Mouse (Mus musculus) liver, adult 2 months (tissue): ENCODE data around the gene Nusap1. TPM values are rescaled to one million over a fixed set of nuclear protein-coding genes. Genes with fewer than 3 reads are reported as not detected.

Source experiments
- DNase-seq: peaks from one replicate; pipeline ENCODE4 v3.0.0-alpha.2; 2011; ENCODE audit warnings: low read depth, low spot score; ENCODE audit errors: extremely low read depth
- H3K27ac ChIP-seq: fragments of 200-500 bp; replicated peaks from 2 replicates; pipeline ENCODE4 v1.5.1; 2012; ENCODE audit warnings: low read depth, mild to moderate bottlenecking, control low read depth, inconsistent platforms, low read length; ENCODE audit not compliant: insufficient read depth
- H3K27me3 ChIP-seq: fragments of 200-500 bp; 2 replicates; pipeline ENCODE4 v1.6.1; 2012; ENCODE audit warnings: mild to moderate bottlenecking, moderate library complexity, low read length, inconsistent platforms; ENCODE audit not compliant: control insufficient read depth, insufficient read depth
- H3K36me3 ChIP-seq: fragments of 200-500 bp; 2 replicates; pipeline ENCODE4 v1.6.1; 2012; ENCODE audit warnings: low read length, inconsistent platforms; ENCODE audit not compliant: control insufficient read depth, insufficient read depth
- H3K4me1 ChIP-seq: fragments of 200-500 bp; 2 replicates; pipeline ENCODE4 v1.6.1; 2011; ENCODE audit warnings: low read length; ENCODE audit not compliant: control insufficient read depth, insufficient read depth
- H3K4me3 ChIP-seq: fragments of 200-500 bp; 2 replicates; pipeline ENCODE4 v1.5.1; 2011; ENCODE audit warnings: low read depth, mild to moderate bottlenecking, control low read depth, low read length, moderate library complexity; ENCODE audit not compliant: insufficient read depth
- H3K79me2 ChIP-seq: fragments of 200-500 bp; 2 replicates; pipeline ENCODE4 v1.6.1; 2012; ENCODE audit warnings: inconsistent platforms, mild to moderate bottlenecking, low read length, moderate library complexity; ENCODE audit not compliant: control insufficient read depth, insufficient read depth
- H3K9ac ChIP-seq: fragments of 200-500 bp; 2 replicates; pipeline ENCODE4 v1.6.1; 2012; ENCODE audit warnings: low read depth, mild to moderate bottlenecking, control low read depth, inconsistent platforms, low read length
- CTCF ChIP-seq: fragments of 200-500 bp; IDR thresholded peaks from 2 replicates; pipeline ENCODE4 v1.5.1; 2011; ENCODE audit warnings: low read depth, low read length, control low read depth
- POLR2A ChIP-seq: fragments of 200-500 bp; IDR thresholded peaks from 2 replicates; pipeline ENCODE4 v1.6.1; 2011; ENCODE audit warnings: low read length, control low read depth; ENCODE audit not compliant: insufficient read depth; ENCODE audit errors: extremely low read depth
- WGBS: fragments of 180-500 bp; shearing (Covaris S2); methylation state at CpG from one replicate; pipeline ENCODE4 v1.1.7; 2018; 5-methylcytosine and 5-hydroxymethylcytosine counted together
- polyA plus RNA-seq: library from polyadenylated mRNA; depleted of rRNA; stranded (reverse); fragments of >200 nt; gene quantifications from 2 replicates; pipeline ENCODE4 v1.2.3, GENCODE M21; 2012; rRNA removed
- total RNA-seq: library from RNA; depleted of rRNA; stranded (reverse); fragments of >200 nt; gene quantifications from 2 replicates; pipeline ENCODE4 v1.2.3, GENCODE M21; 2014; rRNA removed

Nusap1 gene
- total and polyA plus RNA-seq, 2 experiments: 0.07 to 0.46 TPM

- DNase-seq: no peak
- no peak overlapping the region for H3K27ac ChIP-seq
- 100% methylated on average over 2 of the region's 2 CpGs for WGBS
- peaks cover 26% of the 10 kb centered on the region; the same call in 1 of the 2 replicates for H3K79me2 ChIP-seq
- no peak overlapping the region for H3K4me3 ChIP-seq
- no peak for TF ChIP-seq CTCF
- no peak for TF ChIP-seq POLR2A
- no peak overlapping the region for H3K9ac ChIP-seq
- no peaks in the 10 kb centered on the region; the same call in 1 of the 2 replicates for H3K4me1 ChIP-seq
- peaks cover 3% of the 10 kb centered on the region; the same call in 1 of the 2 replicates for H3K36me3 ChIP-seq
- no peaks in the 10 kb centered on the region for H3K27me3 ChIP-seq
These were observed 65.6 kb downstream of the Nusap1 start for GRCm38 (mm10) chr2:119683706-119684105.

GRCm38 (mm10) chr2:119692003-119692701 is 74.1 kb downstream of the Nusap1 start:
- H3K4me3 ChIP-seq: no peak overlapping the region
- DNase-seq: no peak
- H3K36me3 ChIP-seq: peaks cover 8% of the 10 kb centered on the region
- H3K27ac ChIP-seq: no peak overlapping the region
- H3K9ac ChIP-seq: no peak overlapping the region
- no peak for TF ChIP-seq POLR2A
- TF ChIP-seq CTCF: no peak
- 88% methylated on average over 9 of the region's 9 CpGs for WGBS
- H3K4me1 ChIP-seq: no peaks in the 10 kb centered on the region
- no peaks in the 10 kb centered on the region; the same call in 1 of the 2 replicates for H3K79me2 ChIP-seq
- H3K27me3 ChIP-seq: no peaks in the 10 kb centered on the region

GRCm38 (mm10) chr2:119694826-119695225 is 76.7 kb downstream of the Nusap1 start:
- Histone ChIP-seq H3K79me2 (no peaks in the 10 kb centered on the region; the same call in 1 of the 2 replicates), H3K27ac (no peak overlapping the region), H3K4me1 (no peaks in the 10 kb centered on the region; the same call in 1 of the 2 replicates), H3K36me3 (peaks cover 8% of the 10 kb centered on the region), H3K27me3 (no peaks in the 10 kb centered on the region), H3K9ac (no peak overlapping the region), H3K4me3 (no peak overlapping the region)
- 96% methylated on average over 2 of the region's 2 CpGs for WGBS
- TF ChIP-seq CTCF: no peak
- TF ChIP-seq POLR2A: no peak
- no peak for DNase-seq

GRCm38 (mm10) chr2:119696111-119696510 is 78.0 kb downstream of the Nusap1 start:
- WGBS: 25% methylated on average over 1 of the region's 1 CpGs
- TF ChIP-seq POLR2A (no peak), CTCF (no peak)
- Histone ChIP-seq H3K27me3 (no peaks in the 10 kb centered on the region), H3K9ac (no peak overlapping the region), H3K36me3 (peaks cover 9% of the 10 kb centered on the region), H3K4me1 (no peaks in the 10 kb centered on the region; the same call in 1 of the 2 replicates), H3K4me3 (no peak overlapping the region), H3K79me2 (no peaks in the 10 kb centered on the region; the same call in 1 of the 2 replicates), H3K27ac (no peak overlapping the region)
- DNase-seq: peak; percentile 80

GRCm38 (mm10) chr2:119698472-119698871 is 80.4 kb downstream of the Nusap1 start:
- H3K27me3 ChIP-seq: no peaks in the 10 kb centered on the region
- no peak overlapping the region for H3K4me3 ChIP-seq
- peaks cover 12% of the 10 kb centered on the region for H3K36me3 ChIP-seq
- no peaks in the 10 kb centered on the region; the same call in 1 of the 2 replicates for H3K79me2 ChIP-seq
- no peak overlapping the region for H3K9ac ChIP-seq
- WGBS: 94% methylated on average over 2 of the region's 2 CpGs
- DNase-seq: no peak
- no peaks in the 10 kb centered on the region; the same call in 1 of the 2 replicates for H3K4me1 ChIP-seq
- H3K27ac ChIP-seq: no peak overlapping the region
- TF ChIP-seq CTCF: no peak
- TF ChIP-seq POLR2A: no peak

- Histone ChIP-seq H3K27me3 (no peaks in the 10 kb centered on the region), H3K36me3 (peaks cover 7% of the 10 kb centered on the region; the same call in 1 of the 2 replicates), H3K9ac (no peak overlapping the region), H3K4me3 (no peak overlapping the region), H3K4me1 (no peaks in the 10 kb centered on the region; the same call in 1 of the 2 replicates), H3K79me2 (no peaks in the 10 kb centered on the region; the same call in 1 of the 2 replicates), H3K27ac (no peak overlapping the region)
- WGBS: 98% methylated on average over 3 of the region's 3 CpGs
- TF ChIP-seq POLR2A: no peak
- no peak for TF ChIP-seq CTCF
- DNase-seq: no peak
These were observed 81.9 kb downstream of the Nusap1 start for GRCm38 (mm10) chr2:119699962-119700361.

Other genes with a start within 250 kb of the Nusap1 start
- gene Ino80, start 140.6 kb upstream of the Nusap1 start, total RNA-seq: 8.7 and 9.9 TPM in 2 replicates
- gene Ino80, start 140.6 kb upstream of the Nusap1 start, polyA plus RNA-seq: 2.8 and 3.7 TPM in 2 replicates
- gene Exd1, start 70.7 kb upstream of the Nusap1 start, total RNA-seq: 0.83 and 0.87 TPM in 2 replicates
- gene Exd1, start 70.7 kb upstream of the Nusap1 start, polyA plus RNA-seq: 0.66 and 0.87 TPM in 2 replicates
- gene Chp1, start 70.6 kb upstream of the Nusap1 start, total RNA-seq: 165 and 178 TPM in 2 replicates
- 176 and 216 TPM in 2 replicates for gene Chp1, start 70.6 kb upstream of the Nusap1 start, polyA plus RNA-seq
- gene Oip5, start 171 bp downstream of the Nusap1 start, total RNA-seq: 0.92 and 0.94 TPM in 2 replicates
- gene Oip5, start 171 bp downstream of the Nusap1 start, polyA plus RNA-seq: 0.37 and 0.69 TPM in 2 replicates
- 28.0 and 36.2 TPM in 2 replicates for gene Ndufaf1, start 44.5 kb downstream of the Nusap1 start, total RNA-seq
- 7.6 and 9.4 TPM in 2 replicates for gene Ndufaf1, start 44.5 kb downstream of the Nusap1 start, polyA plus RNA-seq
- 5.4 and 5.6 TPM in 2 replicates for gene Rtf1, start 56.8 kb downstream of the Nusap1 start, total RNA-seq
- 4.4 and 5.2 TPM in 2 replicates for gene Rtf1, start 56.8 kb downstream of the Nusap1 start, polyA plus RNA-seq
- 0.65 and 1.8 TPM in 2 replicates for gene Itpka, start 124.0 kb downstream of the Nusap1 start, total RNA-seq
- gene Itpka, start 124.0 kb downstream of the Nusap1 start, polyA plus RNA-seq: 1.7 and 3.6 TPM in 2 replicates
- gene Ltk, start 142.1 kb downstream of the Nusap1 start, total RNA-seq: 0.07 TPM in 1 of 2 replicates, not detected in the other
- 0.10 and 0.66 TPM in 2 replicates for gene Ltk, start 142.1 kb downstream of the Nusap1 start, polyA plus RNA-seq
- gene Rpap1, start 169.2 kb downstream of the Nusap1 start, total RNA-seq: 2.4 and 3.3 TPM in 2 replicates
- 6.2 and 10.5 TPM in 2 replicates for gene Rpap1, start 169.2 kb downstream of the Nusap1 start, polyA plus RNA-seq
- 0.18 and 0.34 TPM in 2 replicates for gene Tyro3, start 179.4 kb downstream of the Nusap1 start, total RNA-seq
- gene Tyro3, start 179.4 kb downstream of the Nusap1 start, polyA plus RNA-seq: 0.14 and 0.39 TPM in 2 replicates